Mouse (Mus musculus): ENCODE measurements around the gene Mipol1.

The Mipol1 gene

GRCm38 (mm10) chr12:57530474-57530873, 300.2 kb downstream of the Mipol1 start:
- no peak for DNase-seq

DNA sequence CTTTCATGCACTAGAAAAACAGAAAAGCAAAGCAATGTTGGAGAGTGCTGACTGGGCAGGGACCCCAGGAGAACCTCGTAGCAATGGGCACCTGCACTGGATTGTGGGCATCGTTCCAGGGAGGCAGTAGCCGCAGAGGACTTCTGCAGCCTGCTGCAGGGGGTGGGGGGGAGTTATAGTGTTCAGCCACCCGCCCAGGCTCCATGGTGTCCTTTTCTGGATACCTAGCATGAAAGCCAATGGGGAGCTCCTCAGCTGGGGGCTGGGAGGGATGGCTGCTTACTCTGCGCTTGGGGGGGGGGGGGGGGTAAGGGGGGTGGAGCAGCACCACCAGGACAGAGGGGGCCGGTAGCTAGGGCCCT, 304.3 kb downstream of the Mipol1 start:
- DNase-seq = no peak

DNA sequence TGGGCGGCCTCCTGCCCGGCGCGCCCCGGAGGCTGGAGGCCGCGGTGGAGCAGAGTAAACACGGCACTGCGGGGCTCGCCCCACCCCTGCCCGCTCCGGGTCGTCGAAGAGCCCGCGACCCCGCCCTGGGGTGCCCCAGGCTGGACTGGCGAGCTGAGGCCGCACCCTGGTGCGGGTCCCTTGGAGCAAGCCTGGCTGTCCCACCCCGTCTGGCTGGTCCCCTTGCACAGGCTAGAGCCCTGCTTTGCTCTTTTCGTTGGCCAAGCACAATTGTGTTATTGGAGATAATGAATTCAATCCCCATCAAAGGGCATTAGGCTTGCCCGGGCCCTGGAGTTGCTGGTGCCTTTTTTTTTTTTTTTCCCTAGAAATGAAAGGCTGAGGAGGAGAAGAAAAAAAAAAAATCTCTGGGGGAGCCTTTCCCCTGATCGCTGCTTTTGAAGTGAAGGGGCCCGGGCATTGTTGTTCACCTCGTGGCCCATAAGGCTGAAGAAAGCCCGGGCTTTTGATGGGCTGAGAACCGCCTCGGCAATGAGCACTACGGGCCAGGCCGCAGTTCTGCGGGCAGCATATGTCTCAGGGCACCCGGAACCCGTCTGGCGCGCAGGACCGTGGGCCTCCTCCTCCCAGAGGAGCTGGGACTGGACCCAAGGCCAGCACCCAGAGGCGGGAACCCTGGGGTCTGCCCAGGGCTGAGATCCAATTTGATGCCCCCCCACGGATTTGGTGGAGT, 304.8 kb downstream of the Mipol1 start:
- no peak for DNase-seq

DNA sequence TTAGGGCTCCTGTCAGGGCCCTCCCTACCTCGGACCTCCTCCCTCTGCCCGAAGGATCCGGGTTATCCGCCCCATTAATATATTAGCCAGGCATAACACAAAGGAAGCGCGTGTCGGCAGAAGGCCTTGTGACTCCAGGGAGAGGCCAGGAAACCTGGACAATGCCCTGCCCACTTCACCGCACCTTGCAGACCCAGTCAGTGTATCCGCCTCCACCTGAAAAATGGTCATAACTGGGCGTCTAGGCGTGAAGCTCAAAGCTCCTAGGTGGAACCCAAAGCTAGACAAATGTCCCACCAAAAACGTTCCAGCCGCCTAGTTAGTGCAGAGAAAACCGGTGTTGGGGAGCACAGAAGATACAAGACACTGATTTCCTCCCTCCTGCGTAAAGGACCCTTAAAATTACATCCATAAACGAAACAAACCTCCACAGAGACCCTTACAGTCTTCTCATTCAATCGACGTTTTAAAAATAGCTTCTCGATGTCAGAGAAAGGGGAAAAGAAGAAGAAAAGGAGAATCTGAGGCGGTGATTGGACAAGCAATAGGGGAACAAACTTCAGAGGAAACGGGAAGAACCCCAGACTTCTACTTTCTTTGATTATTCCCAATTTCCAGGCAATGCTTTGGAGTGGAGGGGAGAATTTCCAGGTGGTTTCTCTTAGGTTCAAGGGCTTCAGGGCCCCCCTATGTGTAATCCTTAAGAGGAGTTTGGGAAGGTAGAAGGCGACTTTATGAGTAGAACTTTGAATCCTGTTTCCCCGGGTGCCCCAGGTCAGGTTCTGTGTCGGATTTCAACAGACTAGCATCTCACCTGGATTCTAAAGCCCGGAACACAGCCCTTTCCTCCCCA, 306.1 kb downstream of the Mipol1 start:
- DNase-seq = no peak

GRCm38 (mm10) chr12:57536909-57537670, 306.9 kb downstream of the Mipol1 start:
- no peak for DNase-seq

GRCm38 (mm10) chr12:57537791-57538587, 307.8 kb downstream of the Mipol1 start:
- DNase-seq = no peak

GRCm38 (mm10) chr12:57538588-57539550, 308.6 kb downstream of the Mipol1 start:
- no peak for DNase-seq

DNA sequence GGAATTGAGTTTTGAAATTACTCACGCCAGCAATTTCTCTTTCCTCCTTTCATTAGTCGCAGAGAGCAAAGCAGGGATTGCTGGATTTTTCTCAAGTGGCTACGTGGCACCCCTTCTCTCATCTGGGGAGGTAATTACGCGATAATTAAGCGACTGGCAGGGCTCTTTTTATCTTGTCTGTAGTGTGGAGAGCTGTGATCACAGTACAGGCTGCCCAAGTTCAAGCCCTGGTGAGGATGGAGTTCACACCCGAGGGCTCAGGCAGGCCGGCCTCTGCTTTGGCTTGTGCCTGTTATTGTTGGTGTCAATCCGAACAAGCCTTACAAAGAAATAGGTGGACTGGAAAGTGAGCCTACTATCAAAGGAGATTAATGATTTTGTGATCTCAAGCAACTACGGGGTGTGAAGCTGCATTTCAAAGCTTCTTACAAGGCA, 309.3 kb downstream of the Mipol1 start:
- no peak for DNase-seq

GRCm38 (mm10) chr12:57541118-57541517, 310.9 kb downstream of the Mipol1 start:
- no peak for DNase-seq

DNA sequence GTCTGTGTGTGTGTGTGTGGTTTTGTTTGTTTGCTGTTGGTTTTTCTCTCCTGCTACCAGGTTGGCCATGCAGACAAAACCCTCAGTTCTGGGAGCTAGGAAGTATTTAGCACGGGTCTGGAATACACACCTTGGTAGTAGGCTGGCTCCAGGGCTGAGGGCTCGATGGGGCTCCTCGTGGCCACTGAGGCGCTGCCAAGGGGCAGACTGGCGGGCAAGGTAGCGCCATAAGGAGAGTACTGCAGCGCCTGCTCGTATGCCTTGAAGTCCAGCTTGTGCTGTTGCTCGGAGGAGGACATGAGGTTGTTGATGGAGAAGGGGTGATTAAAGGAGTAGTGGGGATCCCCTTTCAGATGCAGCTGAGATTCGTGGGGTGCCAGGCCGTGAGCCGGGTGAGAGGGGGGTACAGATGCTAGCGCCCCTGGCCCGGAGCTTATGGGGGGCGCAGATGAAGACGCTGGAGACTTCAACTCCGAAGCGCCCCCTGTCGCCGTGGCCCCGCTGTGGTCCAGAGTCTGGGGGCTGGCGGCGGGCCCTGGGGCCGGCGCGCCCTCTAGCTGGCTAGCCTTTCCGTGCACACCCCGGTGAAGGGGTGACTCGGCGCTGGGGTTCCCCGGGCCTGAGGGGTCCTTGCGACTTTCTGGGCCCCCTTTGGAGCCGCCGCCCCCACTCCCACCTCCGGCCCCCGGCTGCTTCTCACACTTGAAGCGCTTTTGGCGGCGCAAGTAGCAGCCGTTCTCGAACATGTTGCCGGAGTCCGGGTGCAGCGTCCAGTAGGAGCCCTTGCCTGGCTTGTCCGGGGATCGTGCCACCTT, 311.9 kb downstream of the Mipol1 start:
- DNase-seq = no peak

DNA sequence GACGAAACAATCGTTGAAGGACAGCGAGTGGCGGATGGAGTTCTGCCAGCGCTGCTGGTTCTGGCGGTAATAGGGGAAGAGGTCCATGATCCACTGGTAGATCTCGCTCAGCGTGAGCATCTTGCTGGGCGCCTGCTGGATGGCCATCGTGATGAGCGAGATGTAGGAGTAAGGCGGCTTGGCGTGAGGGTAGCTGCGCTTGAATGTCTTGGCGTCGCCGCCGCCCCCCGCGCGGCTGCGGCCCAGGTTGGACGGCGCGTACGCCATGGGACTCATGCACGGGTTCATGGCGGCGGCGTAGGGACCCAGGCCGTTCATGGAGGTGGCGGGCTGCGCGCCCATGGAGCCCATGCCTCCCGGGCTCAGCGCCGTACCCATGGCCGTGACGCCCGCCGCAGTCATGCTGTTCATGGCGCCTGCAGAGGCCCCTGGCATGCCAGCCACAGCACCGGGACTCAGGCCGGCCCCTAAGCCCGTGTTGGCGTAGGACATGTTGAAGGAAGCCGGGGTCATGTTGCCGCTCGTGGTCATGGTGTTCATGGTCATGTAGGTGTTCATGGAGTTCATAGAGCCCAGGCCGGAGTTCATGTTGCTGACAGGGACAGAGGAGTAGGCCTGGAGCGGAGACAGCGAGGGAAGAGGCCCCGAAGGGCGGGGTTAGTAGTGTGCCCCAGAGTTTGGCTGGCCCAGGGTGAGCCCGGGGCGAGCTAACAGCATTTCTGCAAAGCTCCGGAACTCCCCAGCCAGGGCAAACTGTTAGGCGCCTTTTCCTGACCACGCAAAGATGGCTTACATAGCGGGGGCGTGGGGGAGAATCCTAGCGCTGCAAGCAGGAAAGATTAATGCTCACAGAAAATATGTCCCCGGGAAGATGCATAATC, 312.8 kb downstream of the Mipol1 start:
- no peak for DNase-seq

GRCm38 (mm10) chr12:57543627-57543991, 313.4 kb downstream of the Mipol1 start:
- DNase-seq = no peak

DNA sequence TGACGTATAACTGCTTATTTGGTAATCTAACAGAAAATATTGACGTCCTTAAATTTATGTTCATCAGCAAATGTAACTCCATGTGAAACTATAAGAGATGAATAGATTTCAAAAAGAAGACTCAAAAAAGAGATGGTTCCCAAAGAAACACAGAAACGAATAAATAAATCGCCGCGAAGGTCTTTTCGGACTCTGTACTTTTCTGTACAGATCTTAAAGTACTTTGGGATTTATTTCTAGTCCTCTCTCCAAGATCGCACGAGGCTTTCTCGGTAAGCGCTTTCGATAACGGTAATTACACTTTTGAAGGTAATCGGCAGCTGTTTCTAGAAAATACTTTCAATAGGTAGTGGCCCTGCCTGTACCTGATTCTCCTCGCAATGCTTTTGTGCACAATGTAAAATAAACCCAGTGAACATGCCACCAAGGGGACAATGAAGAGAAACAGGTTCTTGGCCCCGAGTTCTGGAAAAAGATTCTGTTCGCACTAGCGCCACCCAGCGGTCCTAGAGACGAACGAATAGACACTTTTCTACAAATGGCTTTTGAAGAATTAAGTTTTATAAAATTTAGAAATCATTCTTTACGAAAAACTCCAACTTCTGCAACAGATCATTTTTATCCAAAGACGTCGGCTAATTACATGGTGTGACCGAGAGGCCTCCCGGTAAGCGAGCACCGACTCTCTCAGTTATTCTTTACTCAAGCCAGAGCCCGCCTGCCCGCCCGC, 314.6 kb downstream of the Mipol1 start:
- peak; percentile 63 for DNase-seq

- no peak for DNase-seq
Observed at GRCm38 (mm10) chr12:57545371-57546241, 315.4 kb downstream of the Mipol1 start.
